Mouse (Mus musculus) C2C12 (cell line): Measurements from ENCODE around the gene Pla2g4a. TPM values are rescaled to one million over a fixed set of nuclear protein-coding genes. Genes with fewer than 3 reads are reported as not detected.

Experiments
- H3K27me3 ChIP-seq: one replicate; pipeline ENCODE4 v1.6.1; 2011; ENCODE audit not compliant: control insufficient read depth, insufficient read depth, insufficient read length
- H3K36me3 ChIP-seq: one replicate; pipeline ENCODE4 v1.6.1; 2011; ENCODE audit not compliant: control insufficient read depth, insufficient read depth
- H3K4me3 ChIP-seq: one replicate; pipeline ENCODE4 v1.5.1; 2011; ENCODE audit warnings: mild to moderate bottlenecking, control low read depth; ENCODE audit not compliant: poor library complexity, insufficient read depth, severe bottlenecking
- H3K79me2 ChIP-seq: one replicate; pipeline ENCODE4 v1.6.1; 2011; ENCODE audit not compliant: control insufficient read depth, insufficient read depth
- H3K79me3 ChIP-seq: one replicate; pipeline ENCODE4 v1.6.1; 2011; ENCODE audit warnings: low read depth, control low read depth
- H3ac ChIP-seq: one replicate; pipeline ENCODE3; 2011; ENCODE audit warnings: low read depth; ENCODE audit not compliant: control insufficient read depth, insufficient read length
- CEBPB ChIP-seq: IDR thresholded peaks from one replicate; pipeline ENCODE4 v1.6.1; 2011; ENCODE audit warnings: low read depth, mild to moderate bottlenecking, control low read depth, moderate library complexity
- CTCF ChIP-seq: IDR thresholded peaks from one replicate; pipeline ENCODE4 v1.5.1; 2011; ENCODE audit not compliant: control insufficient read depth, insufficient read depth, insufficient read length
- FOSL1 ChIP-seq: IDR thresholded peaks from one replicate; pipeline ENCODE4 v1.8.0; 2011; ENCODE audit warnings: mild to moderate bottlenecking, low read length; ENCODE audit not compliant: poor library complexity, insufficient read depth, severe bottlenecking
- MAX ChIP-seq: IDR thresholded peaks from one replicate; pipeline ENCODE4 v1.6.1; 2011; ENCODE audit warnings: mild to moderate bottlenecking, control low read depth
- MYOD1 ChIP-seq: IDR thresholded peaks from one replicate; pipeline ENCODE4 v1.6.1; 2011; ENCODE audit warnings: low read depth; ENCODE audit not compliant: control insufficient read depth, insufficient read length
- MYOG ChIP-seq: IDR thresholded peaks from one replicate; pipeline ENCODE4 v1.6.1; 2011; ENCODE audit not compliant: control insufficient read depth, insufficient read length; ENCODE audit errors: extremely low read depth
- USF1 ChIP-seq: IDR thresholded peaks from one replicate; pipeline ENCODE4 v1.6.1; 2011; ENCODE audit warnings: low read depth, mild to moderate bottlenecking, control low read depth, moderate library complexity
- polyA plus RNA-seq: library from polyadenylated mRNA; unstranded; fragments of >200 nt; fragmentation: generic; extraction: Trizol; gene quantifications from one replicate; pipeline ENCODE4 v1.2.1, GENCODE M21; 2012; ENCODE audit warnings: missing spikeins

Pla2g4a gene
- polyA plus RNA-seq, 1 experiment = 7.0 TPM

GRCm38 (mm10) chr1:149841845-149842244 lies 119.2 kb downstream of the Pla2g4a start:
- Histone ChIP-seq H3K36me3 (no peaks in the 10 kb centered on the region), H3K27me3 (no peaks in the 10 kb centered on the region), H3ac (no peak overlapping the region), H3K79me2 (no peaks in the 10 kb centered on the region), H3K79me3 (no peaks in the 10 kb centered on the region), H3K4me3 (no peak overlapping the region)
- TF ChIP-seq MAX = no peak
- no peak for TF ChIP-seq MYOG
- no peak for TF ChIP-seq CEBPB
- TF ChIP-seq MYOD1 = no peak
- no peak for TF ChIP-seq USF1
- no peak for TF ChIP-seq FOSL1
- TF ChIP-seq CTCF = no peak

- Histone ChIP-seq H3K36me3 (no peaks in the 10 kb centered on the region), H3K79me3 (no peaks in the 10 kb centered on the region), H3K79me2 (no peaks in the 10 kb centered on the region), H3ac (no peak overlapping the region), H3K4me3 (no peak overlapping the region), H3K27me3 (no peaks in the 10 kb centered on the region)
- TF ChIP-seq MYOG (no peak), FOSL1 (no peak), MYOD1 (no peak), MAX (no peak)
Observed at GRCm38 (mm10) chr1:149840961-149841416, 120.1 kb downstream of the Pla2g4a start.

GRCm38 (mm10) chr1:149840312-149840930 lies 120.7 kb downstream of the Pla2g4a start:
- no peak overlapping the region for H3ac ChIP-seq
- no peaks in the 10 kb centered on the region for H3K27me3 ChIP-seq
- H3K4me3 ChIP-seq = no peak overlapping the region
- TF ChIP-seq FOSL1 (no peak), MYOG (no peak)
- H3K79me3 ChIP-seq = no peaks in the 10 kb centered on the region
- no peaks in the 10 kb centered on the region for H3K79me2 ChIP-seq
- no peaks in the 10 kb centered on the region for H3K36me3 ChIP-seq

GRCm38 (mm10) chr1:149836496-149836895 lies 124.6 kb downstream of the Pla2g4a start:
- Histone ChIP-seq H3K79me3 (no peaks in the 10 kb centered on the region), H3K36me3 (no peaks in the 10 kb centered on the region), H3K79me2 (no peaks in the 10 kb centered on the region), H3K27me3 (no peaks in the 10 kb centered on the region), H3K4me3 (no peak overlapping the region), H3ac (no peak overlapping the region)
- TF ChIP-seq FOSL1 = no peak
- no peak for TF ChIP-seq MYOD1
- no peak for TF ChIP-seq CTCF
- no peak for TF ChIP-seq CEBPB
- no peak for TF ChIP-seq MAX
- no peak for TF ChIP-seq USF1
- no peak for TF ChIP-seq MYOG

- Histone ChIP-seq H3K79me3 (no peaks in the 10 kb centered on the region), H3K79me2 (no peaks in the 10 kb centered on the region), H3ac (no peak overlapping the region), H3K27me3 (no peaks in the 10 kb centered on the region), H3K36me3 (no peaks in the 10 kb centered on the region), H3K4me3 (no peak overlapping the region)
- TF ChIP-seq FOSL1 (no peak), USF1 (no peak)
Observed at GRCm38 (mm10) chr1:149833876-149834275, 127.2 kb downstream of the Pla2g4a start.

- Histone ChIP-seq H3ac (no peak overlapping the region), H3K79me2 (no peaks in the 10 kb centered on the region), H3K79me3 (no peaks in the 10 kb centered on the region), H3K36me3 (no peaks in the 10 kb centered on the region), H3K27me3 (no peaks in the 10 kb centered on the region), H3K4me3 (no peak overlapping the region)
- TF ChIP-seq FOSL1 = no peak
Observed at GRCm38 (mm10) chr1:149832952-149833351, 128.1 kb downstream of the Pla2g4a start.

GRCm38 (mm10) chr1:149832514-149832913 lies 128.6 kb downstream of the Pla2g4a start:
- Histone ChIP-seq H3K27me3 (no peaks in the 10 kb centered on the region), H3K79me3 (no peaks in the 10 kb centered on the region)

More at GRCm38 (mm10) chr1:149832514-149832913, 128.6 kb downstream of the Pla2g4a start:
- no peak overlapping the region for H3ac ChIP-seq
- H3K4me3 ChIP-seq = no peak overlapping the region
- TF ChIP-seq USF1 = no peak
- no peak for TF ChIP-seq CTCF
- no peak for TF ChIP-seq MAX
- TF ChIP-seq FOSL1 = no peak
- no peak for TF ChIP-seq CEBPB
- no peak for TF ChIP-seq MYOD1
- TF ChIP-seq MYOG = no peak
- no peaks in the 10 kb centered on the region for H3K36me3 ChIP-seq
- H3K79me2 ChIP-seq = no peaks in the 10 kb centered on the region
